In genomic region chr16:88826978-88827377, GRCm38 (mm10) we compare ENCODE assay signal across 23 mouse cellular contexts. TPM values are rescaled to one million over a fixed set of nuclear protein-coding genes. Genes with fewer than 3 reads are reported as not detected.
DNase-seq lines count a peak whose midpoint lies in the region; ATAC-seq lines count a peak whose summit lies in the region.
"Had no signal": no experiment of that assay in that cellular context is flagged by ENCODE, and none has a peak within 500 bp of the region (broad histone marks: within the 10 kb centered on the region; RNA-seq: fewer than 3 reads in every experiment).

No protein-coding gene starts in this region.

- WGBS in neural tube, embryonic 11.5 days, result 24% methylated on average over 3 of the region's 3 CpGs
- 24% methylated on average over 3 of the region's 3 CpGs for WGBS in neural tube, embryonic 15.5 days

- H3K9ac ChIP-seq in neural tube, embryonic 11.5 days (ENCODE audit: low read length), result no peak overlapping the region
- H3K9ac ChIP-seq in neural tube, embryonic 15.5 days (replicated peaks), result no peak overlapping the region
- H3K9ac ChIP-seq: embryonic facial prominence, embryonic 13.5 days; forebrain, embryonic 12.5 days; heart, embryonic 13.5 days; hindbrain, embryonic 15.5 days had no signal

- peak; percentile 56 for ATAC-seq in neural tube, embryonic 11.5 days (ENCODE audit: insufficient read depth, low FRiP score, low TSS enrichment)
- ATAC-seq in neural tube, embryonic 15.5 days (ENCODE audit: low FRiP score), result no peak
- ATAC-seq: inflammation-experienced regulatory T-cells, adult 6 months had no signal

- H3K27me3 ChIP-seq in neural tube, embryonic 11.5 days (ENCODE audit: control insufficient read depth, insufficient read depth, low read length), result no peaks in the 10 kb centered on the region
- H3K27me3 ChIP-seq in neural tube, embryonic 15.5 days (replicated peaks), result no peaks in the 10 kb centered on the region
- H3K27me3 ChIP-seq: embryonic facial prominence, embryonic 13.5 days; forebrain, embryonic 12.5 days; heart, embryonic 13.5 days; hindbrain, embryonic 15.5 days had no signal

- peak; percentile 14 for DNase-seq in neural tube, embryonic 11.5 days (ENCODE audit: low spot score)
- peak; percentile 16 for DNase-seq in embryo, embryonic 11.5 days (ENCODE audit: low read depth, low spot score)
- DNase-seq in hindlimb bud, embryonic 11.5 days (ENCODE audit: extremely low spot score, low read depth, low spot score), result peak; percentile 12
- no peak for DNase-seq in testis, postnatal 14 days (ENCODE audit: low spot score)
- no peak for DNase-seq in ovary, postnatal 10 days (ENCODE audit: low spot score)
- DNase-seq in urinary bladder, postnatal 4 days (ENCODE audit: low spot score in 2 of 2), result no peak
- DNase-seq: adrenal gland, postnatal 10 days; cerebellum, adult 18-20 months; cerebellum, adult 9-11 months; cerebellum, postnatal 36 days; gastrocnemius, postnatal 36 days; heart, adult 11 months; heart, postnatal 36 days had no signal

- H3K4me1 ChIP-seq in neural tube, embryonic 11.5 days (ENCODE audit: control insufficient read depth, insufficient read depth, low read length), result no peaks in the 10 kb centered on the region
- no peaks in the 10 kb centered on the region for H3K4me1 ChIP-seq in neural tube, embryonic 15.5 days
- H3K4me1 ChIP-seq: embryonic facial prominence, embryonic 13.5 days; forebrain, embryonic 12.5 days; heart, embryonic 13.5 days; hindbrain, embryonic 15.5 days had no signal

- H3K36me3 ChIP-seq in neural tube, embryonic 11.5 days (ENCODE audit: control insufficient read depth, insufficient read depth, low read length), result no peaks in the 10 kb centered on the region
- no peaks in the 10 kb centered on the region for H3K36me3 ChIP-seq in neural tube, embryonic 15.5 days
- H3K36me3 ChIP-seq: embryonic facial prominence, embryonic 13.5 days; forebrain, embryonic 12.5 days; heart, embryonic 13.5 days; hindbrain, embryonic 15.5 days had no signal

- no peaks in the 10 kb centered on the region for H3K9me3 ChIP-seq in neural tube, embryonic 11.5 days (ENCODE audit: control insufficient read depth, low read length)
- no peaks in the 10 kb centered on the region for H3K9me3 ChIP-seq in neural tube, embryonic 15.5 days (replicated peaks)
- H3K9me3 ChIP-seq: embryonic facial prominence, embryonic 13.5 days; forebrain, embryonic 12.5 days; heart, embryonic 13.5 days; hindbrain, embryonic 15.5 days had no signal

- no peak overlapping the region for H3K27ac ChIP-seq in neural tube, embryonic 11.5 days (ENCODE audit: low read depth, low read length)
- H3K27ac ChIP-seq in neural tube, embryonic 15.5 days (replicated peaks), result no peak overlapping the region
- H3K27ac ChIP-seq: embryonic facial prominence, embryonic 13.5 days; forebrain, embryonic 12.5 days; heart, embryonic 13.5 days; hindbrain, embryonic 15.5 days had no signal

- H3K4me2 ChIP-seq in neural tube, embryonic 11.5 days (ENCODE audit: low read depth), result no peak overlapping the region
- H3K4me2 ChIP-seq in neural tube, embryonic 15.5 days, result no peak overlapping the region
- H3K4me2 ChIP-seq: embryonic facial prominence, embryonic 13.5 days; forebrain, embryonic 12.5 days; heart, embryonic 13.5 days; hindbrain, embryonic 15.5 days had no signal

- H3K4me3 ChIP-seq in neural tube, embryonic 11.5 days (ENCODE audit: low read depth, low read length), result no peak overlapping the region
- H3K4me3 ChIP-seq in neural tube, embryonic 15.5 days (replicated peaks), result no peak overlapping the region
- H3K4me3 ChIP-seq: embryonic facial prominence, embryonic 13.5 days; forebrain, embryonic 12.5 days; heart, embryonic 13.5 days; hindbrain, embryonic 15.5 days had no signal

RNA-seq across cellular contexts. Expression of gene Krtap14, which starts 1.0 kb away (rescaled TPM):
- not detected in 2 replicates for polyA plus RNA-seq in neural tube, embryonic 11.5 days (2014; fragmentation: Nextera tagmentation; extraction: Ambion mirVana)
- not detected in 2 replicates for polyA plus RNA-seq in neural tube, embryonic 15.5 days (2015; fragmentation: Nextera tagmentation; extraction: Ambion mirVana)
- polyA plus RNA-seq: C2C12; embryonic facial prominence, embryonic 13.5 days; forebrain, embryonic 12.5 days; forebrain, embryonic 16.5 days; heart, embryonic 13.5 days; heart, postnatal 0 days; hindbrain, embryonic 11.5 days; hindbrain, embryonic 15.5 days; inflammation-experienced regulatory T-cells, adult 6 months had no signal

RNA-seq across cellular contexts. Expression of gene Krtap15, which starts 7.0 kb away (rescaled TPM):
- polyA plus RNA-seq in neural tube, embryonic 11.5 days (2014; fragmentation: Nextera tagmentation; extraction: Ambion mirVana), result not detected in 2 replicates
- not detected in 2 replicates for polyA plus RNA-seq in neural tube, embryonic 15.5 days (2015; fragmentation: Nextera tagmentation; extraction: Ambion mirVana)
- polyA plus RNA-seq: C2C12; embryonic facial prominence, embryonic 13.5 days; forebrain, embryonic 12.5 days; forebrain, embryonic 16.5 days; heart, embryonic 13.5 days; heart, postnatal 0 days; hindbrain, embryonic 11.5 days; hindbrain, embryonic 15.5 days; inflammation-experienced regulatory T-cells, adult 6 months had no signal

RNA-seq across cellular contexts. Expression of gene Gm20741, which starts 15.0 kb away (rescaled TPM):
- not detected in 2 replicates for polyA plus RNA-seq in neural tube, embryonic 11.5 days (2014; fragmentation: Nextera tagmentation; extraction: Ambion mirVana)
- not detected in 2 replicates for polyA plus RNA-seq in neural tube, embryonic 15.5 days (2015; fragmentation: Nextera tagmentation; extraction: Ambion mirVana)
- polyA plus RNA-seq: C2C12; embryonic facial prominence, embryonic 13.5 days; forebrain, embryonic 12.5 days; forebrain, embryonic 16.5 days; heart, embryonic 13.5 days; heart, postnatal 0 days; hindbrain, embryonic 11.5 days; hindbrain, embryonic 15.5 days; inflammation-experienced regulatory T-cells, adult 6 months had no signal

RNA-seq across cellular contexts. Expression of gene Krtap19-1, which starts 42.2 kb away (rescaled TPM):
- not detected in 2 replicates for polyA plus RNA-seq in neural tube, embryonic 11.5 days (2014; fragmentation: Nextera tagmentation; extraction: Ambion mirVana)
- polyA plus RNA-seq in neural tube, embryonic 15.5 days (2015; fragmentation: Nextera tagmentation; extraction: Ambion mirVana), result not detected in 2 replicates
- polyA plus RNA-seq: C2C12; embryonic facial prominence, embryonic 13.5 days; forebrain, embryonic 12.5 days; forebrain, embryonic 16.5 days; heart, embryonic 13.5 days; heart, postnatal 0 days; hindbrain, embryonic 11.5 days; hindbrain, embryonic 15.5 days; inflammation-experienced regulatory T-cells, adult 6 months had no signal

RNA-seq across cellular contexts. Expression of gene Krtap19-2, which starts 47.1 kb away (rescaled TPM):
- polyA plus RNA-seq in neural tube, embryonic 11.5 days (2014; fragmentation: Nextera tagmentation; extraction: Ambion mirVana), result not detected in 2 replicates
- polyA plus RNA-seq in neural tube, embryonic 15.5 days (2015; fragmentation: Nextera tagmentation; extraction: Ambion mirVana), result not detected in 2 replicates
- polyA plus RNA-seq: C2C12; embryonic facial prominence, embryonic 13.5 days; forebrain, embryonic 12.5 days; forebrain, embryonic 16.5 days; heart, embryonic 13.5 days; heart, postnatal 0 days; hindbrain, embryonic 11.5 days; hindbrain, embryonic 15.5 days; inflammation-experienced regulatory T-cells, adult 6 months had no signal

Comparison
In these comparisons a context has a peak if more than half of its experiments do, and no peak if none do; other contexts are left out.
1. DNase-seq: peak in neural tube, embryonic 11.5 days (single experiment), embryo, embryonic 11.5 days (single experiment) and hindlimb bud, embryonic 11.5 days (single experiment); none in testis, postnatal 14 days (single experiment), ovary, postnatal 10 days (single experiment) and urinary bladder, postnatal 4 days (0 of 2).